Mouse (Mus musculus) limb, embryonic 14.5 days (tissue): ENCODE measurements around the gene Napa. TPM values are rescaled to one million over a fixed set of nuclear protein-coding genes. Genes with fewer than 3 reads are reported as not detected.

ENCODE experiments used
- ATAC-seq: fragments of 200-750 bp; cut with Nextera tagmentation; 2 replicates; pipeline ENCODE4 v1.8.0; 2017; ENCODE audit warnings: low read depth, moderate number of reproducible peaks, moderate TSS enrichment; ENCODE audit not compliant: low FRiP score
- DNase-seq: peaks from one replicate; pipeline ENCODE4 v3.0.0-alpha.2; 2015; ENCODE audit warnings: low spot score
- H3K27ac ChIP-seq: fragments of 300-500 bp; sonication (generic); replicated peaks from 2 replicates; pipeline ENCODE4 v1.5.1; 2014; ENCODE audit warnings: low read depth, mild to moderate bottlenecking, low read length, moderate library complexity, mixed read lengths
- H3K27me3 ChIP-seq: fragments of 300-500 bp; sonication (generic); 2 replicates; pipeline ENCODE4 v1.6.1; 2014; ENCODE audit warnings: low read length, mixed read lengths; ENCODE audit not compliant: control insufficient read depth, insufficient read depth
- H3K36me3 ChIP-seq: fragments of 300-500 bp; sonication (generic); 2 replicates; pipeline ENCODE4 v1.6.1; 2014; ENCODE audit warnings: mild to moderate bottlenecking, low read length, moderate library complexity, mixed read lengths; ENCODE audit not compliant: control insufficient read depth, insufficient read depth
- H3K4me1 ChIP-seq: fragments of 300-500 bp; sonication (generic); 2 replicates; pipeline ENCODE4 v1.6.1; 2014; ENCODE audit warnings: antibody characterized with exemption, low read length, mixed read lengths; ENCODE audit not compliant: control insufficient read depth, insufficient read depth
- H3K4me2 ChIP-seq: fragments of 300-500 bp; sonication (generic); replicated peaks from 2 replicates; pipeline ENCODE4 v1.6.1; 2014; ENCODE audit warnings: low read depth, mild to moderate bottlenecking, low read length, moderate library complexity; ENCODE audit not compliant: severe bottlenecking
- H3K4me3 ChIP-seq: fragments of 300-500 bp; sonication (generic); replicated peaks from 2 replicates; pipeline ENCODE4 v1.5.1; 2014; ENCODE audit warnings: low read length
- H3K9ac ChIP-seq: fragments of 300-500 bp; sonication (generic); 2 replicates; pipeline ENCODE4 v1.6.1; 2014; ENCODE audit warnings: mild to moderate bottlenecking, low read depth, low read length, moderate library complexity; ENCODE audit not compliant: severe bottlenecking
- H3K9me3 ChIP-seq: fragments of 300-500 bp; sonication (generic); 2 replicates; pipeline ENCODE4 v1.6.1; 2016; ENCODE audit warnings: low read length; ENCODE audit not compliant: control insufficient read depth
- POLR2A ChIP-seq: fragments of 200-500 bp; IDR thresholded peaks from 2 replicates; pipeline ENCODE4 v1.8.0; 2012; ENCODE audit warnings: inconsistent platforms, mild to moderate bottlenecking, moderate library complexity, borderline replicate concordance; ENCODE audit not compliant: insufficient read depth, insufficient read length; ENCODE audit errors: extremely low read depth
- WGBS: fragments of 180-500 bp; shearing (Covaris S2); extraction: QIAGEN DNeasy Blood & Tissue Kit; methylation state at CpG from one replicate; pipeline ENCODE4 v1.1.7; 2014; 5-methylcytosine and 5-hydroxymethylcytosine counted together
- polyA plus RNA-seq, 2 experiments: library from polyadenylated mRNA; depleted of rRNA in 1 of 2; stranded (reverse) in 1 of 2; unstranded in 1 of 2; fragments of >200 nt; fragmentation: Nextera tagmentation in 1 of 2; extraction: Ambion mirVana in 1 of 2; gene quantifications; 2 replicates each; pipeline versions ENCODE4 v1.2.1 to v1.2.3; 2012 to 2014

The Napa gene
- polyA plus RNA-seq, 2 experiments = 206 to 212 TPM

DNA sequence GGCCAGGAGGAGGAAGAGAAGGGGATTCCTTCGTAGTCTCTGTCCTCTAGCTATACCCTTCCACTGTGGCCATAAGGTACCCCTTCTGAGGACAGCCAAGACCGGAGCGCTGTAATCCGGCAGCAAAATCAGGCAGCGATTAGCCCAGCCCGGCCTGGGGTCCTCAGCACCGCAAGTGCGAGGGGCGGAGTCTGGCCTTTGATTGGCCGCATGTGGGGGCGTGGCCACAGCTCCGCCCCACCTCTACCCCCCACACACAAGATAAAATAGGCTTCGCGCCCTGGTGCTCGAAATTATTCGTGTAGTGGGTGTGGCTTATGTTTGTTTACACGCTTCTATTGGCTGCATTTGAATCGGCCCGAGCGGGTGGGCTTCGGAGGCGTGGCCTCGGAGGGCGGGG lies 45.6 kb upstream of the Napa start:
- Histone ChIP-seq H3K4me2 (peak overlapping the region; percentile 67), H3K27ac (peak overlapping the region; percentile 78), H3K4me3 (peak overlapping the region; percentile 45), H3K36me3 (no peaks in the 10 kb centered on the region), H3K9me3 (no peaks in the 10 kb centered on the region), H3K27me3 (no peaks in the 10 kb centered on the region), H3K9ac (peak overlapping the region; percentile 53), H3K4me1 (peaks cover 14% of the 10 kb centered on the region)
- WGBS = 3% methylated on average over 24 of the region's 24 CpGs
- peak; percentile 99 for DNase-seq
- peak; percentile 86 for ATAC-seq
- no peak for TF ChIP-seq POLR2A

DNA sequence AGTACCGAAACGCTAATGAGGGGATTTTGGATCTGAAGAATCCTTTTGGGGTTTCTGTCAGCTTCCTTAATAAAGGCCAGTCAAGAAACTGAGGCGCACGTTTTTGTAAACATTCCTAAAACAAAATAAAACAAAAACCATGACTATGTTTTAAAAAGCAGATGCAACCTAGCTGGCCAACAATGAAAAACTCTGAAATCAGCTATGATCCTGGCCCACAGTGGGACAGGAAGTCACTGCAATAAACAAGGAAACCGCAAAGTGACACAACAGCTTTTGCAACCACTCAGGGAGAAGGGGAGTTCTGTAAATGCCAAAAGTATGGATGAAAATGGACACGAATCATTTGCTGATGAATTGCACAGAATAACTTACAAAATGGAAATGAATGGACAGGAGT lies 45.2 kb upstream of the Napa start:
- Histone ChIP-seq H3K4me1 (peaks cover 14% of the 10 kb centered on the region), H3K4me2 (peak overlapping the region; percentile 67), H3K36me3 (no peaks in the 10 kb centered on the region), H3K9ac (no peak overlapping the region), H3K4me3 (peak overlapping the region; percentile 45), H3K27ac (no peak overlapping the region), H3K27me3 (no peaks in the 10 kb centered on the region), H3K9me3 (no peaks in the 10 kb centered on the region)
- TF ChIP-seq POLR2A = no peak
- 12% methylated on average over 6 of the region's 6 CpGs for WGBS
- DNase-seq (no peak), ATAC-seq (no peak)

DNA sequence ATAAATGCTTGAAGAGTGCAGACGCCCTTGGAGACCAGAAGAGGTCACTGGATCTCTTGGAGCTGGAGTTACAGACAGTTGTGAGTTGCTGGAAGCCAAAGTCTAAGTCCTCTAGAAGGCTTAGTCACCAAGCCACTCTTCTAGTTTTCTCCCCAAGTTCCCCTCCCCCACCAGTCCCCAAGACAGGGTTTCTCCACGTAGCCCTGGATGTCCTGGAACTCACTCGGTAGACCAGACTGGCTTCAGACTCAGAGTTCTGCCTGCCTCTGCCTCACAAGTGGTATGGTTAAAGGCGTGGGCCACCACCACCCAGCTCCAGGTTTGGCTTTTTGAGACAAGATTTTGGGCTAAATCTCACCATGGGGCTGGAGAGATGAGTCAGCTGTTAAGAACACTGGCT lies 43.3 kb upstream of the Napa start:
- H3K4me3 ChIP-seq = no peak overlapping the region
- 64% methylated on average over 4 of the region's 4 CpGs for WGBS
- H3K36me3 ChIP-seq = no peaks in the 10 kb centered on the region
- no peaks in the 10 kb centered on the region for H3K27me3 ChIP-seq
- DNase-seq (no peak), ATAC-seq (no peak)
- H3K9me3 ChIP-seq = no peaks in the 10 kb centered on the region
- peaks cover 4% of the 10 kb centered on the region for H3K4me1 ChIP-seq
- no peak overlapping the region for H3K27ac ChIP-seq
- no peak overlapping the region for H3K9ac ChIP-seq
- TF ChIP-seq POLR2A = no peak
- H3K4me2 ChIP-seq = no peak overlapping the region

DNA sequence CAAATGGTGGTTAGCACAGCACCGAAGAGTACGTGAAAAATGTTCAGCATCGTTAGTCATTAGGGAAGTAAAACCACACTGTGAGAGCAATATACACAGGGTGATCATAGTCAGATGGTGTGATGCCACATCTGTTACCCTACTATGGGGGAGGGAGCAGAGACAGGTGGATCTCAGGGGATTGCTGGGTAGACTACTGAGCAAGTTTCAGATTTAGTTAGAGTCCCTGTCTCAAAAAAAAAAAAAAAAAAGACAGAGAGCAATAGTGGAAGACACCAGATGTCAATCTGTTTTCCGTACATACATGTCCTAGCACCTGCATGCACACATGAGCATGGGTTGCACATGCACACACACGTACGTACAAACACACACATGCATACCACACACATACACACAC lies 42.6 kb upstream of the Napa start:
- no peak for ATAC-seq
- Histone ChIP-seq H3K4me1 (no peaks in the 10 kb centered on the region), H3K27me3 (no peaks in the 10 kb centered on the region), H3K4me3 (no peak overlapping the region), H3K36me3 (no peaks in the 10 kb centered on the region), H3K9me3 (no peaks in the 10 kb centered on the region), H3K9ac (no peak overlapping the region), H3K4me2 (no peak overlapping the region), H3K27ac (no peak overlapping the region)
- DNase-seq = no peak
- TF ChIP-seq POLR2A = no peak
- WGBS = 74% methylated on average over 6 of the region's 6 CpGs

DNA sequence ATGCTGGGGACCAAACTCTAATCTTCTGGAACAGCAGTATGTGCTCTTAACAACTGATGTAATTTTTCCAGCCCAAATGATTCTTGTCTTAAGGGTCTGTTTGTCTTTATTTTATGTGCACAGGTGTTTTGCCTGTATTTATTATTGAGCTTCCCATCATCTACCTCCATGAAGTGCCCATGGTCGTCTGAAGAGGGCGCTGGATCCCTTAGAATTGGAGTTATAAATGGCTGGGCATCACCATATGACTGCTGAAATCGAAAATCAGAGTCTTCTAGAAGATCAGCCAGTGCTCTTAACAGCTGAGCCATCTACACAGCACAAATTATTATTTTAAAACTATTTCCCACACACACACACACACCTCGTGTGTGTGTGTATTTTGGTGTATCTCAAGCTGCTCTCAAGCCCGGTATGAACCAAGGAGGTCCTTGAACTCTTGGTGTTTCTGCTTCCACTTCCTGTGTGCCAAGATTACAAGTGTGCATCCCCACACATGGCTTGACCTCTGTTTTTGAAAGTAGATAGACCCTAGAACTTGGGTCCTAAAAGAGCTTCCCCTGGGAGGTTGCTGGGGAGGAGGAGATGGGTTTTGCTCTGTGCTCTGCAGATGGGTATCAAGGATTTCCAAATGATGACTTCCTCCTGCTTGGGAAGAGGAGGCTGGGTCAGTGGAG lies 41.7 kb upstream of the Napa start:
- 27% methylated on average over 5 of the region's 5 CpGs for WGBS
- Histone ChIP-seq H3K36me3 (no peaks in the 10 kb centered on the region), H3K27ac (no peak overlapping the region), H3K9ac (no peak overlapping the region), H3K27me3 (peaks cover 8% of the 10 kb centered on the region), H3K4me1 (no peaks in the 10 kb centered on the region), H3K4me3 (no peak overlapping the region), H3K4me2 (no peak overlapping the region), H3K9me3 (no peaks in the 10 kb centered on the region)
- DNase-seq (no peak), ATAC-seq (no peak)
- no peak for TF ChIP-seq POLR2A
